Mouse (Mus musculus) testis, postnatal 10 days (tissue): Measurements from ENCODE around the gene Creb3.
"Not testable (repeated sequence)": the region's sequence is repeated elsewhere in the genome, so short reads cannot be mapped to it uniquely, and the experiment has no call there.

Experiments used
- DNase-seq: peaks from one replicate; pipeline ENCODE4 v3.0.0; 2021; ENCODE audit warnings: low spot score

Creb3 gene

DNA sequence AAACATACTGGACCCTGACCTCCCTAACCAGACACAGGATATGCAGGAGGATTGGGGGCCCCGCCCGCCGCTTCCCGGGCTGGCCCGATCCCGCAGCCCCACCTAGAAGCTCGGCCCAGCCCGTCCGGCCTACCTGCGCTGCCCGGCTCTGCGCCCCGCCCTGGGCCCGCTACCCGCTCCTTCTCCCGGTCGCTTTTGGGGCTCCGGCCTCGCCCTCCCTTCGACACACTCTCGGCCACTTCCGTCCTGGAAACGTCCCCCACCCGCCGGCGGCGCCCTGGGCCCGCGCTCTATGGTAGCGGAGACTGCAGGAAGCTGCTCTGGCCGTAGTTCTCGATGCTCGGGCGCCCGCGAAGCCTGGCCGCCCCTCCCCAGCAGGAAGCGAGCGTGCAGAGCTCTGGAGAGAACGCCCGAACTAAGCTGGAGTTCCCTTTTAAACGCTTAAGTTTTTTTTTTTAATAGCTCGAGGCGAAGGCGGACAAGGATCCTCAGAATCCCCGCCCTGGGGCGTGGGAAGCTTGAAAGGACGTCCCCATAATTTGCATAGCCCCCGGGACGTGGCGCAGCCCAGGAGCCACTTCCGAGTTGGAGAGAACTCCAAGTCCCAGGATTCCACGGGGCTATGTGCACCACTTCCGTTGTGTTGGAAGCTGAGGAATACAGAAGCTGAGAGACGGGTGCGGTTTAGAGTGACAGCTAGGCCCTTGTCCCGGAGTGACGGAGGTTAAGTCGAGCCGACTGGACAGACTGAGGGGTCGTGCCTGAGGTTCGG, at the start of gene Creb3, which contains the start of gene Tln1:
Creb3 (plus strand) TSS at position 336 of the 772 bp plus-strand sequence.
Tln1 (minus strand) TSS at position 695 of the 772 bp plus-strand sequence.
- peak; percentile 91 for DNase-seq

- DNase-seq = no peak
Observed at GRCm38 (mm10) chr4:43512653-43513052, 49.5 kb upstream of the Creb3 start.

DNA sequence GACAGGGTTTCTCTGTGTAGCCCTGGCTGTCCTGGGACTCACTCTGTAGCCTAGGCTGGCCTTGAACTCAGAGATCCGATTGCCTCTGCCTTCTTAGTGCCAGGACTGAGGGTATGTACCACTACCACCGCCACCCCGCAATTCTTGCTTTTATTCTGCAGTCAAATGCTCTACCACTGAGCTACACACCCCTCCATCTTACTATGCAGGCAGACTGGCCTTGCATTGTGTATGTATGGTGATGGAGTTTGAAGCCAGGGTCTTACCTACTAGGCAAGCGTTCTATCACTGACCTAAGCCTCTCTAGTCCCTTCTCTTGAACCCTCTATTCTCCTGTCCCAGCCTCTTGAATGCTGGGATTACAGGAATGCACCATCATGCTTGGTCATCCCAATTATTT, 48.8 kb upstream of the Creb3 start:
- no peak for DNase-seq

DNA sequence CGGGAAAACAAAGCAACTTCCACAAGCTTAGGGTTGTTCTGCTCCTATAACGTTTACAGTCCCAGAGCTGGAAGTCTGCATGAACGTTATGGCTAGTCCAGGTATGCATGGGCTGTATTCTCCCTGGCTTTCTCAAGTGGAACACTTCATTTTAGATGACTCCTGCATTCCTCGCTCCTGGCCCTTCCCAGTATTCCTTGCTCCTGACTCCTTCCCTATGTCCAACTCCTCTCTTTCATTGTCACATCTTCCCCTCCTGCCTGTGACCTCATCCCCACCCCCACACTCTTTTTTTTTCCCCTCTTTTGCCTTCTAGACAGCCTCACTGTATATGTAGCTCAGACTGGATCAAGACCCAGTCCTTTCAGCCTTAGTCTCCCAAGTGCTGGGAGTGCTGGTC, 48.3 kb upstream of the Creb3 start:
- no peak for DNase-seq

GRCm38 (mm10) chr4:43515764-43516708, 46.1 kb upstream of the Creb3 start:
- no peak for DNase-seq

DNA sequence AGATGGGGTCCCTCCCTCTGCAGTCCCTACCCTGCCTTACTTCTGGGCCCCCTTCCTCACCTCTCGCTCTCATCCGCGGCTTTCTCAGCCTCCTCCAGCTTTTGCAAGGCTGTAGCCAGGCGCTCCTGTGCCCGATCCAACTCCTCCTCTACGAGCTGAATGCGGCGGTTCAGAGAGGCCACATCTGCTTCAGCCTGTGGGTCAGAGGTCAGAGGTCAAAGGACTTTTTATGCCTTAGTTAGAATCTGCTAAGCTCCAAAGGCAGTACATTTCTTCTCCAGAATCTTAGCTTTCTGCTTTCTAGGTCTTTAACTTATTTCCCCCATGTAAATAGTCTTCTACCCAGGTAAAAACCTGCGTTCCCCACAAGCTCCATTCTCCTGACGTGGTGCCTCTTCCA, 42.6 kb upstream of the Creb3 start:
- no peak for DNase-seq

DNA sequence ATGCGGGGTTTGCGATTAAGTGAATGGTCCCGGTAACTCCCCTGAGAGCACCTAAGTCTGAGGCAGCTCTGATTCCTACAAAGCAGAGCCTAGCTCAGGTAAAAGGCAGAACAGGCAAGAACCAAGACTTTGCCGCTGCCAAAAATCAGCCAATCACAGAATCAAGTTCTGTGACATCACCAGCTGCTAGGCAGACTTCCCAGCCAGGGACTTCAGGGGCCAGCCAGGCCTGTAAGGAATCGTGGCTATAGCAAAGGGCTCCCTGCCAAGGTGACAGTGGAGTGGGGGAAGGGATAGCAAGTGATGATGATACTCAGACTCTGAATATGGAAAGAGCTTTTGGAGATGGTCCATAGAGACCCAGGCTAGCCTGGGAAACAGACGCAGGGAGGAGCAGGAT, 42.2 kb upstream of the Creb3 start:
- DNase-seq = peak; percentile 95

- no peak for DNase-seq
Observed at GRCm38 (mm10) chr4:43527880-43528279, 34.3 kb upstream of the Creb3 start.

- no peak for DNase-seq
Observed at GRCm38 (mm10) chr4:43528487-43528886, 33.6 kb upstream of the Creb3 start.

GRCm38 (mm10) chr4:43530081-43530501, 32.0 kb upstream of the Creb3 start:
- no peak for DNase-seq

GRCm38 (mm10) chr4:43530581-43530980, 31.6 kb upstream of the Creb3 start:
- peak; percentile 88 for DNase-seq

DNA sequence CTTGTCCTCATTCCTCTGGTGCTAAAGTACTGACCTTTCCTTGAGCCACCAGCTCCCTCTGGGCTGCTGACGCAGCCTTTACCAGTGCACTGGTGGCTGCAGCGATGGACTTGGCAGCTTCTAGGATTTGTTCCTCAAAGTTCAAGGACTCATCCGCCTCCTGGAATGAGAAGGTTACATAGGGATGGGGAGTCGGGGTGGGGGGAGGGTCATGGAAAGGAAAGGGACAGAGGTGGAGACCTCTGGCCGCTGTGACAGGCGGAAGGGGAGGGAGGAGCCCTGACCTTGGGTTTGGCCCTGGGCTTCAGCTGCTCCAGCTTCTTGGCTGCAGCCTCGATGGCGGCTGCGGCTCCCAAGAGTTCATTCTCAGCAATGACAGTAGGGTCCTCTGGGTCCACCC, 28.9 kb upstream of the Creb3 start:
- no peak for DNase-seq

DNA sequence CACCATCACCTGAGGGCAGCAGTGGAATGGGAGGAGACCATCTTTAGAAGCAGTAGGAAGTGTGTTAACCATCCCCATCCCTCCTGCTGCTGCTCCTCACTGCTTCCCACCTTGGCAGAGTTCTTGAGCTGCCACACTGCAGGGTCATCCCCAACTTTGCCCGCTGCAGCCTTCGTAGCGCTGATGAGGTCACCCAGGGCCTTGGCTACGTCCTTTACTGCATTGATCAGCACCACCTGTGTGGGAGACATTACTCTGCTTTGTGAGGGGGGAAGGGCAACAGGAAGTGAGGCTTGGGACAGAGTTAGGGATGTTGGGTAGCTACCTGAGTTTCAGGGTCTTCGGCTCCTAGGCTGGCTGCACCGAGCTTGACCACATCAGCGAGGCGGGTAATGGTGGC, 26.5 kb upstream of the Creb3 start:
- DNase-seq = no peak

DNA sequence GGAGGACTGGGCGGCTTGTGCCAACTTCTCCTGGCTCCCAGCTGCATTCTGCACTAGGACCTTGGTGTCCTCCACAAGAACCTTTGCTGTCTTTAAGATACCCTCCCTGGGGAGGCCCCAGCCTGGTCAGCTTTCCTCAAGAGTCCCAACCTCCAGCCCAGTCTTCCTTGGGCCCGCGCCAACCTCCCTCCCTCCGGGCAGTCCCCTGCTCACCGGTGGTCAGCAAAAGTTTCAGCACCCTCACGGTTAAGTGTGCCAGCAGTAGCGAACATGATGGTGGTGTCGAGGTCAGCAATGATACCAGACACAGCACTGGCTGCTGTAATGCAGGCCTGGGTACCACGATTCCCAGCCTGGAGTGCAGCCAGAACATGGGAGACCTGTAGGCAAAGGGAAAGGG, 26.1 kb upstream of the Creb3 start:
- peak; percentile 72 for DNase-seq

- no peak for DNase-seq
Observed at GRCm38 (mm10) chr4:43542044-43542443, 20.1 kb upstream of the Creb3 start.

DNA sequence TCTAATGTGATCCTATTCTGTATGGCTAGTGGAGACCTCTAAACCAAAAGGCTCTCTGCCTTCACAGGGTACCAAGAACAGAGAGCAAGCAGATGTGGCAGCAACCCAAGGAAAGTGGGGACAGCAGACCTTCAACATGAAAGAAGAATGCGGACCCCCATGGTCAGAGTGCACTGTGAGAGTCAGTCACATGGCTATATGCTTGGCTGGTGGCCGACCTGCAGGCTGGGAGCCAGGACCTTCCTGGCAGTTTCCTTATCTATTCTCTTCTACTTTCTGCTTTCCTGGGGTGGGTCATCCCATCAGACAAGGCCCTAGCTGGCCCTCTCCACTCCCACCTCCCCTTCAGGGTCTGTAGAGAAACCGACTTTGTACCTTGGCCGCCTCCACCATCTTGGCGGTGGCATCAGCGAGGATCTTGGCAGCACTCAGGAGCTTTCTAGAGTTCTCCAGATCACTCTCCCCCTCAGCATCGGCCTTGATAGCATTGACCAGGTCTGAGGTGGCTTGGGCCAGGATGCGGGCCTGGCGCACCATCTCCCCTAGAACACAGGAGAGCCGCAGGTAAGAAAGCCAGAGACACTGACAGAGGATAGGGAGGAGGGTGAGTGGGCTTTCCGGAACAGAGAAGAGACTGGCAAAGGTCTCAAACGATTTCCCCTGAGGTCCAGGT, 15.6 kb upstream of the Creb3 start:
- no peak for DNase-seq

DNA sequence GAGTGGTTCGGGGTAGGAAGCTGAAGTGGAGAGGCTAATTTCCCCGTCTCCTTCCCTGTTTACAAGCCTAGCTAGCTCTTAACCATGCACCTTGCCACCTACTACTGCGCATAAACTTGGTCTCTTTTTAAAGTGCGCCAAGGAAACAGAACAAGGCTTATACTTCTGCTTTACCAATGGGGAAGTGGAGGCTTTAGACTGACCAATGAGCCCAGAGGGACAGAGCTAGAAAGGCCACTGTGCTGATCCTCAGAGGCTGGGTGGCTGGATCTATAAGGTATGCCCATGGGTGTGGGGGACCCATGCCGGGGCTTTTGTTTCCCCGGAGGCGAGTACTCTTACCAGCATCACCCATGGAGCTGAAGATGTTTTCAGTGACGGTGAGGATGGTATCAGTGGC, 15.0 kb upstream of the Creb3 start:
- no peak for DNase-seq

DNA sequence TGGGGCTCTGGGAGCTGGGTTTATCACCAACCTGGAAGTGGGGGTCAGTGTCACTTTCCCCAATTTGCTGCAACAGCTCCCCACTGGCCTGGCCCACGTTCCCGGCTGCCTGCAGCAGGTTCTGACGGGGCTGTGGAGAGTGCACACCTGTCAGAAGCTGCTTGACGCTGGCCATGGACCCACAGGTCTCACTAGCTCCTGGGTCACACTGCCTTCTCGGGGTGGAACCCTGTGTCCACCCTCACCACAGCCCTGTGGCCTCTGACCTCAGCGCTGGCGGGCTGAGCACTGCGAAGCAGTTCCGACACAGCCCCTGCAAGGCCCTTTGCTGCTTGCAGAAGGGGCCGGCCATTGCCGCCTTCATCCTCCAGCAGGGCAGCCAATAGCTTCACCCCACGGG, 13.1 kb upstream of the Creb3 start:
- no peak for DNase-seq

GRCm38 (mm10) chr4:43551854-43552253, 10.3 kb upstream of the Creb3 start:
- DNase-seq = not testable (repeated sequence)

DNA sequence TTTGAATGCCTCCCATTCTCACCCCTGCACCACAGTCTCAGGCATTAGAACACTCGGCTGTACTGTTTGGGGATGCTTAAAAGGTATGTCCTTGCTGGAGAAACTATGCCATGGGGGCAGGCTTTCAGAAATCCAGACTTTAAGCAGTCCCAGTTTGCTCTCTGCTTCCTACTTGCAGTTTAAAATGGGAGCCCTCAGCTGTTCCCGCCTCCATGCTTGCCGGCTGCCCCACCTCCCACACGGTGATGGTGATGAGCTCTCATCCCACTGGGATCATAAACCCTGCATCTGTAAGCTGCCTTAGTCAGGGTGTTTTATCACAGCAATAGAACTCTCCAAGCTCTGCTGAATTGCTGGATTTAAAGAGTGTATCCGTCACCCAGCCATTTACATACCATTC, 9.7 kb upstream of the Creb3 start:
- no peak for DNase-seq

DNA sequence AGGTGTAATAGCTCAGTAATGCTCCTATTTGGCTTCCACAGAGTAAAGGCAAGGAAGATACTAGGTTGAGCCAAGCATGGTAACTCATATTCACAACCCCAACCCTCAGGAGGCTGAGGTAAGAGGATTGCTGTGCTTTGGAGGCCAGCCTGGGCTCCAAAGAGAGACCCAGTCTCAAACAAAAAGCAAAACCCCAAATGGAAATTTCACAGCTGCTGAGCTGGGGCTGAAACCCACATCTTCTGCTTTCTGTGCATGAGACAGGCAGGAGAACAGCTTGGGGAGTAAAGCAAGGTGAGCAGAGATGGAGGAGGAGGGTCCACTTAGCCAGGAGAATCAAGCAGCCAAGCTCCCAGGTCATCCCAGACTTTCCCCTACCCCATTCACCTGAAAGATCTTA, 8.2 kb upstream of the Creb3 start:
- DNase-seq = no peak

- DNase-seq = no peak
Observed at GRCm38 (mm10) chr4:43555926-43556325, 6.2 kb upstream of the Creb3 start.
